Mouse (Mus musculus): ENCODE data around the gene Lax1.
A peak's percentile ranks its signal among the peaks of the same experiment; 100 is the strongest.
"Not testable (repeated sequence)": the region's sequence is repeated elsewhere in the genome, so short reads cannot be mapped to it uniquely, and the experiment has no call there.

The Lax1 gene

DNA sequence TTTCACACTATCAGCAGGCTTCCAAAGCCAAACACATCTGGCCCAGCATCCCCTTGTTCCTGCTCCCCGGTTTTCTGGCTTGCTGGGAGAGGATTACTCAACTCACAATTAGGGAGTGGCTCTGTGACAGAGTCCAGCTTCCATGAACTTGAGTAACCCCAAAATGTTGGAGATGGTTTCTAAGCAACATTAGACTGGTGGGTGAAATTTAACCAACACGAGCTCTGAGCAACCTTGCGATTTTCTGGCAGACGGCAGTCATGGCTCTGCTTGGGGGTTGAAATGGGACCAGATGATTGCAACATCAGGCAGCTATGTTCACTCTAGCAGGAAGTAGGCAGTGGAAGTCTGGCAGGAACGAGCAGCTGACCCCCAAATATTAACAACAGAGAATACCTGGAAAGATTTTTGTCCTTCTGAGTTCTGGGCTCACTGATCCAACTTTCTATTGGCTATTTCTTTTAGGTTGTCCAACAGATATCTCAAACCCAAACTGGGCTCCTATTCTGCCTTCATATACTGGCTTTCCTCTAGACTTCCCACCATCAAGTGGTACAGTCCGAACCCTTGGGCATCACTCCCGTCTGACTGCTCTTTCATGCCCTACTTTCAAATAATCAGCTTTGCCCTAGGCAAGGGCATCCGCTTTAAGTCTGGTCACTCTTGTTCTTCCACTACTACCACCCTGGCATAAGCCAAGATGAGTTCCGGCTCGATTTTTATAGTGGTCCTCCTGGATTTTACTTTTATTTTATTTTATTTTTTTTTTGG is 4.0 kb downstream of the Lax1 start:
- peak; percentile 84 for DNase-seq

DNA sequence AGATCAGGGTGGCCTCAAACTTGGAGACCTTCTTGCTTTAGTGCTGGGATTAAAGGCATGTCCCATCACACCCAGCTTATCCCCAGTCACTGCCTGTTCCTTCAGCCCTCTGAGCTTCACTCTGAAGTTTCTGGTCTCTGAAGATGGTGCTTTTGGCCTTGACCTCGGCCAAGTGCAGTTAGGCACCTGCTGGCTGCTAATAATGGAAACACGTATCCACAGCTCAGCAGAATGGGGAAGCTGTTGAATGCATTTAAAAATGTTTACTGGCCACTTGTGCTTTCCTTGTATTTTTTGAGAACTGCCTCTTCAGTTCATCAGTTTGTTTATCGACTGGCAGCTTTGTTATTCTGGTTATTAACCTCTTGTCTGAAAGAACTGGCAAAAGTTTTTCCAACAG is 18.1 kb downstream of the Lax1 start:
- no peak for DNase-seq

DNA sequence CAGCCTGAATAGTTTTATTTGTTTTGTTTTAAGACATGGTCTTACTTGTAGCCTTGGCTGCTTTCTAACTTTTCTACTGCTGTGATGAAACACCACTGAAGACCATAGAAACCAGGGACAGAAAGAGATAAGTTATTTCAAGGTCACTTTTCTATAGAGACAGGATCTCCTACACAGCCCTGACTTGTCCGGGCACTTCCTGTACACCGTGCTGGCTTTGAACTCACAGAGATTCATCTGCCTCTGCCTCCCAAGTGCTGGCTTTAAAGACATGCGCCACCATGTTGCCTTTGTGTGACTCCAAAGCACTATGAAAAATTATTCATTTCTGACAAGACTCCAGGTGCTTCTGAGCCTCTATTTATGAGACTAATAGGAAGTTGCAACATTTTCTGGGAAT is 18.6 kb downstream of the Lax1 start:
- DNase-seq: no peak

DNA sequence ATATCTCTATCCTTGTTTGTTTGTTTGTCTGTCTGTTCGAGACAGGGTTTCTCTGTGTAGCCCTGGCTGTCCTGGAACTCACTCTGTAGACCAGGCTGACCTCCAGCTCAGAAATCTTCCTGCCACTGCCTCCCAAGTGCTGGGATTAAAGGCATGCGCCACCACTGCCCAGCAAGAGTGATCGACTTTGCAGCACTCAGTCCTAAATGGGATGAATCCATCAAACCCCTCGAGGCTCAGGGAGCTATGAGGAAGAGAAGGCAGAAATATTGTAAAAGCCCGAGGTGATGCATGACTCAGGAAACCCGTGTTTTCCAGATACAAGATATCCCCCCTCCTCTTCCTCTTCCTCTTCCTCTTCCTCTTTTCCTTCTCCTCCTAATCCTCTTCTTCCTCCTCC is 19.1 kb downstream of the Lax1 start:
- no peak for DNase-seq

DNA sequence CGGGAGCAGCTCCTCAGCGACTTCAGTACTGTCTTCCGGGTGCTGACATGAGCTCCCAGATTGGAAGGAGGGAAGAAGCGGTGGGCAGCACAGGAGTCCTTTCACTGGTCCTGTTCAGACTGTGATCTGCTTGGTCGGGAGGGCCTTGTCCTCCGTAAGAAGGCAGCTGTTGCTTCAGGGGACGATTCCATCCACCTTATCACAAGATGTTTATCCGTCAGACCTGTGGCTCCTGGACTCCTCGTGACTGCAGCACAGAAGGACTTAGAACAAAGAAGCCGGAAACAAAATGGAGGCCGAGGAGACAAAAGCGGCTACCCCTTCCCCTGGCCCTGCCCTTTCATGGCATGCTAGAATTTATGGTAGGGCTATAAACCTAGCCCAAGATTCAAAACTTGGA is 19.7 kb downstream of the Lax1 start:
- no peak for DNase-seq

DNA sequence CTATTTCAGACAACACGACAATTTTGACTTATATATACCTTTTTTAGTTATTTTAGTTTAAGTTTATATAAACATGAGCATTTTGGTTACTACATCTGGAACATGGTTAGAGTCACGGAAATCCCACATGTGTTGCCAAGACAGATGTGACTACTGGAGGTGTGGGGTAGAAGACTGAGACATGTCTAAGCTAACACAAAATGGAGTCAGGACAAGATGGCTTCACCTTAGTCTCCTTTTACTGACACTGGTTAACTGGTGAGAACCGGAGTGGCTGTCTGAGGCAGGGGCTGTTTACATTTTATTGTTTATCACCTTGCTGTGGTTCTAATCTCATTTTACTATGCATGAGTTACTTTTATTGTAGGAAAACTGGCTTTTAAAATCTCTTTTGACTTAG is 21.3 kb downstream of the Lax1 start:
- no peak for DNase-seq

DNA sequence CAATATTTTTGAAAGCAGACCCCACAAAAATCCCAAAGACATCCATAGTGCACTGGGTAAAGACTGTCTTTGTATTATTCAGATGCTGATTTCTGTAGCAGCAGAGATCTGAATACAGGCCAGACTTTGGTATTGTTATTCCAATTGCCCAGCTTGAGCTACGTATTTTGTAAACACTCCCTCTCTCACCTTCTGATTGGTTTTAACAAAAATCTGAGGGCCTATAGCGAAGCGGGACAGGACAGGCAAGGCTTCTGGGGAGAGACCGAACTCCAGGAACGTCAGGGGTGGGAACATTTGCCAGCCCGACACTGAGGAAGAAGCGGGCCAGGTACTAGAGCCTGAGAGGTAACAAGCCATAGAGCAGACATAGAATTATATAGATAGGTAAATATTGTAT is 22.2 kb downstream of the Lax1 start:
- DNase-seq: no peak

DNA sequence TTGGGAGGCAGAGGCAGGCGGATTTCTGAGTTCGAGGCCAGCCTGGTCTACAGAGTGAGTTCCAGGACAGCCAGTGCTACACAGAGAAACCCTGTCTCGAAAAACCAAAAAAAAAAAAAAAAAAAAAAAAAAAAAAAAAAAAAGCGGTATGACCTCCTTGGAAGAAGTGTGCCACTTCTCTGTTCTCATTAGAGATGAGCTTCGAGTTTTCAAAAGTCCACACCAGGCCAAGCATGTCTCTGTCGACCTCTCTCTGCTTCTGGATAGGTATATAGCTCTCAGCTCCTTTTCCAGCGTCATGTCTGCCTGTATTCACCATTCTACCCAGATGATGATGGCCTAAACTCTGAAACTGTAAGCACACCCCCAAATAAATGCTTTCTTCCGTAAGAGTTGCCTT is 24.2 kb downstream of the Lax1 start:
- not testable (repeated sequence) for DNase-seq

DNA sequence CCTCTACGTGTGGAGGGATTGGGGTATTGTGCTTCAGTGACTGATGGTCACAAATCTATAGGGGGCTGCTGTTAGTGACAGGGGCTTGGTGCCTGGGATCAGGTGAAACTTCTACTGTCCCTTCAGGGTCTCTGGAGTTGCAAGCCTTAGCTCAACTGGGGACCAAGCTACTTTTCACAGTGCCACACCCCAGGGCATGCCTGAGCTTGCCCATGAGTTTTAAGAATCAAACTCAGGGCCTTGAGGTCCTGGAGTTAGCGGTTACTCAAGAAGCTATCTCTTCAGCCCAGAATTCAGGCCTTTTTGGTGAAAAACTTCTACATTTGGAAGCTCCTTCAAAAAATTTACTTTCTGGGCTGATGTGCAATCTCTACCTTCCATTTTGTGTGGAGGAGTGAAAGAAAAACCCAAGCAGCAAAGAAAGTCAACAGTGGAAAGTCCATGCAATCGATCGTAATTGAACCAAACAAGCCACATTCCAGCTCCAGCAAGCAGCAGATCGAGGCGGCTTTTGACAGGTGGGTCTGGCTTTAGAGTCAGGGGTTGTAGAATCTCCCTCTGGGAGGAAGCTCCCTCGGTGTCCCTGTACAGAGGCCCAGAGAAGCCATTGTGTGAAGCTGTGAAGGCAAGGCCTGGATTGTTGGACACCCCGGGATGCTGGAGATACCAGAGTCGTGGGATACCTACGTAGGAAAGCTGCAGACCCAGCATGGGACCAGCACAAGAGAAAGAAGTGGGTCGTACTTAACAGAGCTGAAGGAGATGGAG is 25.5 kb downstream of the Lax1 start:
- no peak for DNase-seq

DNA sequence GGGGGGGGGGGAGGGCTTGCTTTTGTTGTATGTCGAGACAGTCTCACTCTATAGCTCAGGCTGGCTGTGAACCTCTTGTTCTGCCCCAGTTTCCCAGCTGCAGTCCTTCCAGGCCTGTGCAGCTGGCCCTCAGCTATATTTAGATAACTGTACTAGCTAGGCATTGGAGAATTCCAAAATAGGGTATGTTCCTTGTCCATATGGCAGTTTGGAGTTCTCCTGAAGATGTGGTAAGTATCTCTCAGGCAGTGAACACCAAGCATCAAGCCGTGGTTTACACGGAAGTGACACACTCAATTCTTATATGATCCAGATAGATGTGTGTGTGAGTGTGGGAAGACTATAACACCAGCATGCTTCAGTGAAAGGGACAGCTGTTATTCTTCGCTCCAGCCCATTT is 26.5 kb downstream of the Lax1 start:
- DNase-seq: no peak

DNA sequence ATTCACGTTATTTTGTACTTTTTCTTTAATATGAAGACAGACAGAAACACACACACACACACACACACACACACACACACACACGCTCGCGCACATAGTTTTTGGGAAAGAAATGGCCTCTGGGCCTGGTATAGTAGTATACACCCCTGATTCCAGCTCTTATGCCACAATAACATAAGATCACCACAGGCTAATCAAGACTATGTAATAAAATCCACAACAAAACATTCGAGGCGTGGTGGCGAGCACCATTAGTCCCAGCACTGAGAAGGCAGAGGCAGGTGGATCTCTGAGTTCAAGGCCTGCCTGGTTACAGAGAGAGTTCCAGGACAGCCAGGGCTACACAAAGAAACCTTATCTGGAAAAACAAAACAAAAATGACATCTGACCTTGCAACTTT is 27.0 kb downstream of the Lax1 start:
- DNase-seq: no peak

DNA sequence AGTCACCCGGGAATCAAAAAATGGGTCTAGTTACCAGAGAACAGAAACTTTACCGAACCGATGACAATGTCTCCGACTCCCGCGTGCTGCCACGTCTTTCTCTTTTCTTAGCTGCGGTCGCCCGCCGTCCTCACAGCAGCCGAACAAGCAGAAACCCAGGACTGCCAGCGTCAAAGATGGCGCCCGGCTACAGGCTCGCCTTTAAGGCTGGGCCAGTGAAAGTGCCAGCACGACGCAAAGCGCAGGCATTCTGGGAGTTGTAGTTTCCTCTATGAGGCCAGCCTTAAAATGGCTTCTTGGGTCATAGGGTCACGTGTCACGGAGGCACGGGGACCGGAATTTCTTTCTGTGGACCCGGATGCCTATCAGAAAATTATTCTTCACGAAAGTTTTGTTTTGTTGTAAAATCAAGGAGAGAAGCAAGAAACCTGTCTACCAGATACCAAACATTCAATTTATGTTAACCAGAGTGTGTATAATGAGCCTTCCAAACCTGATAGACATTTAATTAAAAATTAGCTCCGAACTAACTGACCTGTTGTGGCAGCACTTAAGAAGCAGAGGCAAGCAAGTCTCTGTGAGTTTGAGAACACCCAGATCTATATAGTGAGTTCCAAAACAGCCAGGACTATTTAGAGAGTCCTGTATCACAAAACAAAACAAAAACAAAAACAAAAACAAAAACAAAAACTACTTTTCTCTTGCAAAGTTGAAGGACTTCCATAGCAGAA is 28.5 kb downstream of the Lax1 start, which contains the start of gene Gm38394:
Gm38394 (minus strand) TSS at position 116 of the 731 bp plus-strand sequence.
- DNase-seq: peak; percentile 98

DNA sequence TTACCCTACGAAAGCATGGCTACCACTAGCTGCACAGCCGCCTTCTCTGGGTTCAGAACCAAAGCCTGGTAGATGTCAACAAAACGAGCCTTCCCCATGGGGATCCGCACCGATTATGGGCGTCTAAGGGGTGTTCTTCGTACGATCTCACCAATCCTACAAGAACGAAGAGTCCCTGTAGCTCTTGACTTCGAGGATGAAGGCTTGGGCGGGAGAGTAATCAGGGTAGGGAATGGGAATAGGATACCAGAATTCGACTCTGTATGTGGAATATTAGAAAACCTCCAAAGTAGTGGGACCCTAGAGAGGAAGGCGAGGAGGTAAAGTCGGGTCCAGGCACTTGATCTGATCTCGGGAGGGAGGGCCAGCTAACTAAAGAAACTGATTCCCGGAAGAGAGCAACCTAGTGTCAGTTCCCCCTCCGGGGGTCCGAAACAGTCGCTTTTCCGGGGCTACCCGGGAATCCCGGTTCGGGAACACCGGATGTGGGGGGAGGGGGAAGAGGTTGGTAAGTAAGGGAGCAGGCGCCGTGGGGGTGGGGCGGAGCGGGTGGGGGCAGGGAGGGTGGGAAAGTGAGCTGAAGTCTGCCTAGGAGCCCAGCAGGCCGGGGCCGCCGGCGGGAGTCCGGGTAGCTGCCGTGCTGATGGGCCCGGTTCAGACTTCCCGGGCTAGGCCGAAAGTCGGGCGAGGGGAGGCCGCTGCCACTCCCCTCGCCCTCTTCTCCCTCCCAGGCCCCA is 29.3 kb downstream of the Lax1 start, which contains the start of gene Zbed6:
Zbed6 (minus strand) TSS at position 420 of the 737 bp plus-strand sequence.
- DNase-seq: peak; percentile 84

DNA sequence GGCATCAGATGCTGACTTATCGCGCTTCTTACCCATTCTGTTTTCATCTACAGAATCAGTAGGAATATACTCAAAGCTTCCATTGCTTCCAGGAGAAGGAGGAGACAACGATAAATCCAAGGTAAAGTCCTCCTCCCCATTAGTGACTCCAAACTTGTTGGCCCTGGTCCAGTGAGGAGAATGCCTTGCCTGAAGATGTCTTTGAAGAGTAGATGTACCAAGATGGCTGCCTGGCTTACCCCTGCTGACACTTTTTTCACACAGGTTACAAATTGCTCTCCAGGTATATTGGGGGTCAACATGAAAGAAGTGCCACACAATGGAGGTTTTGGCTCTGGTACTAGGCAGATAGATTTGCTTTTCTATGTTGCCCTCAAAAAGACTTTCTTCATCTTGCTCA is 31.0 kb downstream of the Lax1 start:
- no peak for DNase-seq

DNA sequence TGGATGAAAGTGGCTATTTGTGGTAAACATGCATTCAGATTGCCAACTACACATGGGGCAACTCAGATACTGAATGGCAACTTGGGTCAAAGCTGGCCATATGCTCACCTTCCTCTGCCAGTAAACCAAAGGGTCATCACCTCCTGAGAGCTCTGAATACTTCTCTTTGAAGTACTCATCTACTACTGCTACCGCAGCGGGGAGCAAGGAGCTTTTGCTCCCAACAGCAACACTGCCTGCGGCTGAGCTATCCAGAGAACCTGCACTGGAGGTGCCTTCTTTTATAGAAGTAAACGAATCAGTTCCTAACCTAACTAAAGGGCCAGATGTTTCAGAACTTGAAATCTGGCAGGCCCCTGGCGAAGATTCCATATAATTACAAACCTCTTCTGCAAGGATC is 33.1 kb downstream of the Lax1 start:
- no peak for DNase-seq

DNA sequence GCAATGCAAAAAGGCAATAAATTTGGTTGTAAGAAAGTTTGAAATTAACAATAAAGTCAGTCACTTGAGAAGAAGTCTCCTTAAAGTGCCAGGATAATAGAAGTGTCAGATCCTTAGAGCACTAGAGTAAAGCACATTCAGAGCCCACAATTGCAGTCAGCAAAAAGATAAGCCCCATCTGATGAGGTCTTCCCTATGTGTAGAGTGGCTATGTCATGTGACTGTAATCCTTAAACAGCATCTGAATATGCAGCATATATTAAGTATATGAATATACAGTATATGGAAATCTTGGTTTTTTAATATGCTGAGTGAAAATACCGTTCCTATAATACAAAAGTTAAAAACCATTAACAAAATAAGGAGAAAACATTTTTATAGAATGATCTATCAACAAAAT is 36.9 kb downstream of the Lax1 start:
- DNase-seq: no peak

DNA sequence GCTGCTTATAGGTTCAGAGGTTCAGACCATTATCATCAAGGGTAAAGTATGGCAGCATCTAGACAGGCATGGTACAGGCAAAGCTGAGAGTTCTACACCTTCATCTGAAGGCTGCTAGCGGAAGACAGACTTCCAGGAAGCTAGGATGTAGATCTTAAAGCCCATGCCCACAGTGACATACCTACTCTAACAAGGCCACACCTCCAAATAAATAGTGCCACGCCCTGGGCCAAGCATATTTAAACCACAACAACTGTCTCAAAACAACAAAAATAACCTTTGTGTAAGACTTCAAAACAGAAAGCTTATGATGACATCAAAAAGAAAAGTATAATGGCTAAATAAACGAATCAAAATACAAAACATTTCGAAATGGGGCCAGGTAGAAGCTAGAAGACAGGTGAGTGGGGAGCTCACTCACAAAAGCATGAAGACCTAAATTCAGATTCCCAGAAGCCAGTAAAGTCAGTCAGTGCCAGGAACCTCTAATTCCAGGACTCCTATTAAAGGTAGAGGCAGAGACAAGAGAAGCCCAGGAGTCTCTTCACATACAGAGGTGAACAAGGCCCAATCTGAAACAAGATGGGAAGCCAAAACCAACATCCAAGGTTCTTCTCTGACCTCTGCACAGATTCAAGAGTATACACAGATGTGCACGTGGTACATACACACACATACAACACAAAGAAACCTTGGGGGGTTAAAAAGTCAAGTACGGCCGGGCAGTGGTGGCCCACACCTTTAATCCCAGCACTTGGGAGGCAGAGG is 39.4 kb downstream of the Lax1 start:
- DNase-seq: no peak

DNA sequence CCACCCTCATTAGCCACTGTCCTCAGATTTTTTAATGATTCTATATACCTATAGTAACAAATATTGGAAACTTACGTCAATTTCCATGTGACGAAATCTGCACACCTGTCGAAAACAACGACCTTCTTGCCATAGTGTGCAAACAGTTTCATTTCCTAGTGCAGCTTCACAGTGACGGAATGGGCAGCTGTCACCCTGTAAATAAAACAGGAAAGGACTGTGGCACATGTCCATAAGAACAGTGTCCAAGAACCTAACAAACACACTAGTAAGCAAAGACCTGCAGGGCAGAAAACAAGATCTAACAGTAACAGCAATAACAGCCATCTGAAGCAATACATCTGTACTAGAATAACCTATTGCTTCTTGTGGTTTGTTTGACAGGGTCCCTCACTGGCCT is 44.3 kb downstream of the Lax1 start:
- no peak for DNase-seq

DNA sequence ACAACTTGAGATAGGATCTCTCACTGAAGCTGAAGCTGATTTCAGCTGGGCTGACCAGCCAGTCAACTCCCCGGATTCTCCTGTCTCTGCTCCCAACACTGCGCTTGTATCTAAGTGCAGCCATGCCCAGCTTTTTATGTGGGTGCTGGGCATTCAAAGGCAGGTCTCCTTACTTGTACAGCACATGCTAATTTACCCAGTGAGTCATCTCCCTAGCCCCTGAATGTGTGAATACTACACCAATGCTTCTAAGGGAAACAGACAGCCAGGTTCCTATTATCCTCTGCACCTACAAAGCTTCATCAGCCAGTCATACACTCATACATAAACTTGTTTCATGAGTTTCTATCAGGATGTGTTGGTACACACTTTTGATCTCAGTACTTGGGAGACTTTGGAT is 48.7 kb downstream of the Lax1 start:
- no peak for DNase-seq

DNA sequence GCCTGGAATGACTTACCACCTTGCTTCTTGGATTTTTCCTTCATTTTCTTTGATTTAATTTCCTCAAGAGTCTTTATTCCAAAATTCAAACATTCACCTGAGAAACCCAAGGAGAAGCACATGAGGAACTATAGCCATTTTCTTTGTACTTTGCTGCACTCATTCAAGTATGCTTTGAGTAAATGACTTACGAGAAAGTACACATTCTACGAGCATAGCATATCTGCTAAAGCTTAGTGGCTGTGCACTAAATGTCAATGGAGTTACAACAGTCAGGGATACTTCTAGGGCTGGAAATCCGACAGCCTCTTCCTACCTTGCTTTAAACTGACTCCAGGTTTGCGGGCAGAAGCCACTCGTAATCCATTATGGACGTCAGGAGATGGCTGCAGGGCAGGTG is 51.4 kb downstream of the Lax1 start:
- no peak for DNase-seq

DNA sequence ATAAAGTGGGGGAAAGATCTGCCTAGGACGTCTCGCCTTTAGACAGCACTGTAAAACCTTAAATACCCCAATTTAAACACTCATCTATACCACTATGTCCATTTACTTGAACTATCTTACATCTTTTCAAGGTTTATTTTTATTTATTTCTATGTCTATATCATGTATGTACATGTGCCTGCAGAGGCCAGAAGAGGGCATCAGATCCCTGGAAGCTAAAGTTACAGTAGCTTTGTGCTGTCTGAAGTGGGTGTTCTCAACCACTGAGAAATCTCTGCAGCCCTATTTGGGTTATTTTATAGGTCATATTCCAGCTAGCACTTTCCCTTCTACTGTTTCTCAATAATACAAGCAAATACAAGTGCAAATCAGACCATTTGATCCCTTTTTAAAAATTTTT is 57.7 kb downstream of the Lax1 start:
- peak; percentile 28 for DNase-seq

All from lung, postnatal 36 days (tissue).